Mouse (Mus musculus) naive thymus-derived CD4-positive, alpha-beta T cell, adult 2 months (primary cell): ENCODE measurements around the gene Vwa7.
"Not testable (repeated sequence)": the region's sequence is repeated elsewhere in the genome, so short reads cannot be mapped to it uniquely, and the experiment has no call there.

Experiments used
- DNase-seq: peaks from one replicate; pipeline ENCODE4 v3.0.0-alpha.2; 2011; ENCODE audit warnings: low read depth

Gene Vwa7

GRCm38 (mm10) chr17:35016376-35016775 lies at the start of gene Vwa7:
Gene Vwa7 (plus strand): TSS chr17:35016579.
- DNase-seq: no peak

GRCm38 (mm10) chr17:34969822-34970221 lies 46.6 kb upstream of the Vwa7 start, which contains the start of gene Gm20481:
Gene Gm20481 (plus strand): TSS chr17:34969912.
- DNase-seq: not testable (repeated sequence)

DNA sequence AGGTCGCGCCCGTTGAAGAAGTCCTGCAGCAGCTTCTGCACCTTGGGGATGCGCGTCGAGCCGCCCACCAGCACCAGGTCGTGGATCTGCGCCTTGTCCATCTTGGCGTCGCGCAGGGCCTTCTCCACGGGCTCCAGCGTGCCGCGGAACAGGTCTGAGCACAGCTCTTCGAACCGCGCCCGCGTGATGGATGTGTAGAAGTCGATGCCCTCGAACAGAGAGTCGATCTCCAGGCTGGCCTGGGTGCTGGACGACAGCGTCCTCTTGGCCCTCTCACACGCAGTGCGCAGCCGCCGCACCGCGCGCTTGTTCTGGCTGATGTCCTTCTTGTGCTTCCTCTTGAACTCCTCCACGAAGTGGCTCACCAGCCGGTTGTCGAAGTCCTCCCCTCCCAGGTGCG lies 45.5 kb upstream of the Vwa7 start:
- not testable (repeated sequence) for DNase-seq

DNA sequence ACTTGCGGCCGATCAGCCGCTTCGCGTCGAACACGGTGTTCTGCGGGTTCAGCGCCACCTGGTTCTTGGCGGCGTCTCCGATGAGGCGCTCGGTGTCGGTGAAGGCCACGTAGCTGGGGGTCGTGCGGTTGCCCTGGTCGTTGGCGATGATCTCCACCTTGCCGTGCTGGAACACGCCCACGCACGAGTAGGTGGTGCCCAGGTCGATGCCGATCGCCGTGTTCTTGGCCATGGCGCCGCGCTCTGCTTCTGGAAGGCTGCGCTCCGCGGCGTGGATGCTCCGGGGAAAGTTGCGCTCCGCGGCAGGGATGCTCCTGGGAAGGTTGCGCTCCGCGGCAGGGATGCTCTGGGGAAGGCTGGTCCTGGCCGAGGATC lies 44.7 kb upstream of the Vwa7 start:
- DNase-seq: not testable (repeated sequence)

DNA sequence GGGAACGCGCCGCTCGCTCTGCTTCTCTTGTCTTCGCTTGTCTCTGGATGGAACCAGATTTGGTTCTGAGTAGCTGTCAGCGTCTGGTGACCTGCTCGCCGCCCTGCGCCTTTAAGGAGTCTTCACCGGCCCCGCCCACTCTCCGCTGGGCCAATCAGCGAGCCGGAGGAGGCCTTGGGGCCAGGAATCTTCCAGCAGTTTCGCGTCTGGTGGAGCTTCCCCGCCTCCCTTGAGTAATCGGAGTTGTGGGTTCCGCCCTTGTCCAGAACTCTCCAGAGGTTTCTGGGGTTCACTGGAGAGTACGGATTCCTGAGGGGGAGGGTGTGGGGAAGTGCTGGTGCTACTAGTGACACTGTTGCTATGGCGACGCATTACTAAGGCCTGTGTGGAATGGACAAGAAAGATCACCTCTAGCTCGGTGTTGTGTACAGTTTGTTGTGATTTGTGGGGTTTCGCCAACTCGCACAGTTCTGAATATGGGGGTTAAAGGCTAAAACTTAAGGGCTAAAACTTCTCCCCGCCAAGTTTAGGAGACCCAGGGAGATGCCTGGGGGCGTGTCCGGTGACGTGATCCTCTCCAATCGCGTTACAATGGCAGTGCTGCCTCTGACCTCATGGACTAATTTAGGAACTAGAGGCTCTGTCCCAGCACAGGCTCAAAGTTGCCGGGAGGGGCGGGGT lies 44.2 kb upstream of the Vwa7 start, which contains the start of the genes Hspa1a and Hspa1l:
TSS of gene Hspa1a (minus strand) at position 88 of the 681 bp plus-strand sequence.
TSS of gene Hspa1l (plus strand) at position 635 of the 681 bp plus-strand sequence.
- peak; percentile 82 for DNase-seq

- DNase-seq: no peak
Observed at GRCm38 (mm10) chr17:34975581-34976492, 40.5 kb upstream of the Vwa7 start.

GRCm38 (mm10) chr17:34977000-34977399 lies 39.4 kb upstream of the Vwa7 start:
- no peak for DNase-seq

DNA sequence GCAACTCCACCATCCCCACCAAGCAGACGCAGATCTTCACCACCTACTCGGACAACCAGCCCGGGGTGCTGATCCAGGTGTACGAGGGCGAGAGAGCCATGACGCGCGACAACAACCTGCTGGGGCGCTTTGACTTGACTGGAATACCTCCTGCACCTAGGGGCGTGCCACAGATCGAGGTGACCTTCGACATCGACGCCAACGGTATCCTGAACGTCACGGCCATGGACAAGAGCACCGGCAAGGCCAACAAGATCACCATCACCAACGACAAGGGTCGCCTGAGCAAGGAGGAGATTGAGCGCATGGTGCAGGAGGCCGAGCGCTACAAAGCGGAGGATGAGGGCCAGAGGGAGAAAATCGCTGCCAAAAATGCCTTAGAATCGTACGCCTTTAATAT lies 38.1 kb upstream of the Vwa7 start:
- no peak for DNase-seq

DNA sequence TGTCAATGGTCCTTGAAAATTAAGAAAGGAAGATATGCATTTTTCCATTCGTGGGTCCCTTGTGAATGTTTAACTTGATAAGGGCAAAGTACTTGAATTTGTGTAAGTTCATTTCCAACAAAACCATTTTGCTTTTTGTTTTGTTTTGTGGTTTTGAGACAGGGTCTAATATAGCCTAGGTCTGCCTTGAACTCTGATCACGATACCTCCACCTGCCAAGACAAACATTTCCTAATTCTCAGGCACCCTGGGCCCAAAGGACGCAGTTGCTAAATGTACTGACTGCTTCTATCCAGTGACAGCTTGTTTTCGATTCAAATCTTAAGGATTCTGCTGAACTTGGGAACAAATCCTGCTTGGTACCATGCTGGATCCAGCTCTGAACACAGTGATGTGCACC lies 36.7 kb upstream of the Vwa7 start:
- no peak for DNase-seq

DNA sequence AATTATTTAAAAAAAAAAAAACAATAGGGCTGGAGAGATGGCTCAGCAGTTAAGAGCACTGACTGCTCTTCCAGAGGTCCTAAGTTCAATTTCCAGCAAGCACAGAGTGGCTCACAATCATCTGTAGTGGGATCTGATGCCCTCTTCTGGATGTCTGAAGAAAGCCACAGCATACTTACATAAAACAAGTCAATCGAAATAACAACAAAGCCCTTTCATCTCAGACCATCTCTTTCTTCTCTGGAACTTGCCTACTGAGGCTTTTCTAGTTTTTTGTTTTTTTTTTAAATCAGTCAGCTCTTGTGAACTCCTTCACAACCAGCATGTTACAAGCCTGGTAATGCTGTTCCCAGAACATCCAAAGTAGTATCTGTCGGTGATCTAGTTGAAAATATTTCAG lies 35.7 kb upstream of the Vwa7 start:
- peak; percentile 79 for DNase-seq

GRCm38 (mm10) chr17:34981690-34982180 lies 34.6 kb upstream of the Vwa7 start, which contains the start of gene Lsm2:
Gene Lsm2 (plus strand): TSS chr17:34981862.
- peak; percentile 96 for DNase-seq

DNA sequence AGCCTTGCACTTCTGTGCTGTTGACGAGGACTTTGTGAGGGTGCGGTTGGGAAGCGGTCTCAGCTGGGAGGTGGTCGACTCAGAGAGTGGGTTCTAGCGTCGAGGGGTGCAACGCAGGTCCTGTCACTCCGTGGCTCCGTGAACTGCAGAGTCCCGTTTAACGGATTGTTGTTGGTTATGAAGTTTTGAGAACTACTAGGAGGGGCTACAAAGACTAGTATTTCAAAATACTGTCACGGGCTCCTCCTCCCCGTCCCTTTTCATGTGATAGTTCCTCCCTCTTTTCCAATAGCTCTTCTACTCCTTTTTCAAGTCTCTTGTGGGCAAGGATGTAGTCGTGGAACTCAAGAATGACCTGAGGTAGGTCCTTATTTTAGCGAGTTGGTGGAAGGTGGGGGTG lies 34.1 kb upstream of the Vwa7 start:
- DNase-seq: no peak

DNA sequence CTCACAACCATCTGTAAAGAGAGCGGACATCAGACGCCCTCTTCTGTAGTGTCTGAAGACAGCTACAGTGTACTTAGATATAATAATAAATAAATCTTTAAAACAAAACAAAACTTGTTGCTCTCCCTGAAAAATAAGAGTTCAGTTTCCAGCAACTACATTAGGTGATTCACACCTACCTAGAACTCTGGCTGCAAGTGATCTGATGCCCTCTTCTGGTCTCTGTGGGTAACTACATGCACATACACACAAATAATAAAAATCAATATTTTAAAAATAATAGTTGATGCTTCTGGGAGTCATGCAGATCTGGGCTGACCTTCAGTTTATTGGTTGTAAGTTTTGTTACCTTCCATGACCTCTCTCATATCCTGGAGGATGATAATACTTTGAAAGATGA lies 32.2 kb upstream of the Vwa7 start:
- peak; percentile 75 for DNase-seq

- DNase-seq: no peak
Observed at GRCm38 (mm10) chr17:34994751-34995150, 21.6 kb upstream of the Vwa7 start.

GRCm38 (mm10) chr17:34995192-34995591 lies 21.2 kb upstream of the Vwa7 start:
- not testable (repeated sequence) for DNase-seq

GRCm38 (mm10) chr17:34995927-34996326 lies 20.5 kb upstream of the Vwa7 start:
- DNase-seq: not testable (repeated sequence)

DNA sequence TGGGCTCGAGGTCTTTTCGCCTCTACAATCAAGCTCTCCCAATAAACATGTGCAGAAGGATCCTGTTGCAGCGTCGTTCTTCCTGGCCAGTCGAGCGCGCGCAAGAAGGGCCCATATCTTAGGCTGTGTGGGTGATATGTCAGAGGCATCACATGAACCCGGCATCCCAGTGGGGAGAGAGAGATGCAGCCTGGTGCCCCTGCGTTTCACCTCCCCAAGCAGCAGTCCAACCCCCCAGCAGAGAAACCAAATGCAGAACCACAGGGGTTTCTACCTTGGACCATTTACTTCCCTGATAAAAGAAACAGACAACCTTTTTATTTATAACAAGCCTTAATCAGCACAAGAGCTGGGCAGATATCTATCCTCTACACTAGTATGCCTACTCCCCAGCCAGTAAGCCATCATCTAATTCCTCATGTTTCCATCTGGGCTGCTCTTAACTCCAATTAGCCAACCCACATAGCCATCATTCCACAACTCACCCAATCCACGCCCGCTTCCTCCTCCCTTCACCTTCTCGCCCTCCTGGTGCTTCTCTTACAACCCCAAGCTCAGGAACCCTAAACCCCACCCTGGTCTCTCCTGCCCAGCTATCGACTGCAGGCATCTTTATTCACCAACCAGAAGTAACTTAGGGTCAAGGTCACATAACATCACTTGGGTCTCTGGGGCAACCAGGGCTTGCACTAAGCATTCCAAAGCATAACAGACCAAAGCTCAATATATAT lies 19.8 kb upstream of the Vwa7 start:
- no peak for DNase-seq

- no peak for DNase-seq
Observed at GRCm38 (mm10) chr17:34997142-34997483, 19.3 kb upstream of the Vwa7 start.

- no peak for DNase-seq
Observed at GRCm38 (mm10) chr17:34998526-34999430, 17.6 kb upstream of the Vwa7 start.

- peak; percentile 61 for DNase-seq
Observed at GRCm38 (mm10) chr17:34999871-35000716, 16.3 kb upstream of the Vwa7 start.
